Mouse (Mus musculus) hindbrain, embryonic 12.5 days (tissue): ENCODE measurements around the gene Fntb. TPM values are rescaled to one million over a fixed set of nuclear protein-coding genes. Genes with fewer than 3 reads are reported as not detected.

Source experiments
- ATAC-seq: fragments of 200-750 bp; cut with Nextera tagmentation; 2 replicates; pipeline ENCODE4 v1.8.0; 2017; ENCODE audit warnings: moderate TSS enrichment; ENCODE audit not compliant: low FRiP score
- H3K27ac ChIP-seq: fragments of 300-500 bp; sonication (generic); 2 replicates; pipeline ENCODE4 v1.5.1; 2016; ENCODE audit warnings: mild to moderate bottlenecking
- H3K27me3 ChIP-seq: fragments of 300-500 bp; sonication (generic); 2 replicates; pipeline ENCODE4 v1.6.1; 2016; ENCODE audit warnings: mild to moderate bottlenecking
- H3K36me3 ChIP-seq: fragments of 300-500 bp; sonication (generic); 2 replicates; pipeline ENCODE4 v1.6.1; 2016; ENCODE audit warnings: mild to moderate bottlenecking
- H3K4me1 ChIP-seq: fragments of 300-500 bp; sonication (generic); 2 replicates; pipeline ENCODE4 v1.6.1; 2016
- H3K4me2 ChIP-seq: fragments of 300-500 bp; sonication (generic); replicated peaks from 2 replicates; pipeline ENCODE4 v1.6.1; 2016; ENCODE audit warnings: mild to moderate bottlenecking
- H3K4me3 ChIP-seq: fragments of 300-500 bp; sonication (generic); 2 replicates; pipeline ENCODE4 v1.5.1; 2016; ENCODE audit warnings: mild to moderate bottlenecking
- H3K9ac ChIP-seq: fragments of 300-500 bp; sonication (generic); 2 replicates; pipeline ENCODE4 v1.6.1; 2016; ENCODE audit warnings: mild to moderate bottlenecking, moderate library complexity
- H3K9me3 ChIP-seq: fragments of 300-500 bp; sonication (generic); replicated peaks from 2 replicates; pipeline ENCODE4 v1.6.1; 2016; ENCODE audit warnings: mild to moderate bottlenecking
- WGBS: fragments of 180-500 bp; shearing (Covaris S2); methylation state at CpG from one replicate; pipeline ENCODE4 v1.1.7; 2016; 5-methylcytosine and 5-hydroxymethylcytosine counted together
- polyA plus RNA-seq: library from polyadenylated mRNA; unstranded; fragments of >200 nt; fragmentation: Nextera tagmentation; extraction: Ambion mirVana; gene quantifications from 2 replicates; pipeline ENCODE4 v1.2.1, GENCODE M21; 2016

Fntb gene
- polyA plus RNA-seq, 1 experiment from 2014 or later = 37.0 TPM

GRCm38 (mm10) chr12:76898141-76898540 is 132.8 kb downstream of the Fntb start:
- H3K27me3 ChIP-seq = no peaks in the 10 kb centered on the region
- H3K4me3 ChIP-seq = no peak overlapping the region
- H3K27ac ChIP-seq = no peak overlapping the region
- no peak for ATAC-seq
- peaks cover 14% of the 10 kb centered on the region; the same call in 1 of the 2 replicates for H3K36me3 ChIP-seq
- no peak overlapping the region for H3K4me2 ChIP-seq
- H3K4me1 ChIP-seq = peaks cover 4% of the 10 kb centered on the region; the same call in 1 of the 2 replicates
- no peaks in the 10 kb centered on the region for H3K9me3 ChIP-seq
- H3K9ac ChIP-seq = no peak overlapping the region

DNA sequence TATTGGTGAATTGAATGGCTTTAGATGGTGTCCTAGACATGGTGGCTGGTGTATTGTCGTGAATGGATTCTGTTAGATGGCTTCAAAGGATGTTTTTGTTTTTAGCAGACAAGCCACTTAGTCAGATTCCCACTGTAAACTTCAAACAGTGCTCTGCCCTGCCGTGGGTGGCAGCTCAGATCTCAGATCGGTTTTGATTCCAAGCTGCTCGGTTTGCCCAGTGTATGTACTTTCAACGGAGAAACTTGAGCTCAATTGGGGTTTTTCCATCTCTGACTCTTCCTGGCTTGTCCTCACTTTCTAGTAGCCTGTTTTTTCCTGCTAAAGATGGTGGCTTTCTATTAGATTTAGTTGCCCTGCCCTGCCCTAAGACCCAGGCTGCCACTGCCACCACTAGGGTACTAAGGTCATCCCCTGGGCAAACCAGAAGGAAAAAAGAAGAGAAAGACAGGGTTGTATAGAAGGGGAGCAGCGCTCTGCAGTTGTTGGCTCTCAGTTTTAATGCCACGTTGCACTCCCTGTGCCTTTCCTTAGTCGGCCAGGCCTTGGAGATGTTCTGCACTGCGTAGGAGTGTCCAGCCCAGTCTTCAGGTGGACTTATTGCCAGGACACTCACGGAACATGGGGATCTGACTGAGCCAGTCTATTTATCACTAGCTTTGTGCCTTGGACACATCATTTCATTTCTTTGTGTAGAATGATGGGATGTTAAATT is 134.0 kb downstream of the Fntb start:
- Histone ChIP-seq H3K27ac (no peak overlapping the region), H3K4me1 (peaks cover 4% of the 10 kb centered on the region; the same call in 1 of the 2 replicates), H3K36me3 (peaks cover 14% of the 10 kb centered on the region; the same call in 1 of the 2 replicates), H3K9me3 (no peaks in the 10 kb centered on the region), H3K4me2 (no peak overlapping the region), H3K27me3 (no peaks in the 10 kb centered on the region), H3K9ac (no peak overlapping the region), H3K4me3 (no peak overlapping the region)
- WGBS = 90% methylated on average over 10 of the region's 10 CpGs
- no peak for ATAC-seq

DNA sequence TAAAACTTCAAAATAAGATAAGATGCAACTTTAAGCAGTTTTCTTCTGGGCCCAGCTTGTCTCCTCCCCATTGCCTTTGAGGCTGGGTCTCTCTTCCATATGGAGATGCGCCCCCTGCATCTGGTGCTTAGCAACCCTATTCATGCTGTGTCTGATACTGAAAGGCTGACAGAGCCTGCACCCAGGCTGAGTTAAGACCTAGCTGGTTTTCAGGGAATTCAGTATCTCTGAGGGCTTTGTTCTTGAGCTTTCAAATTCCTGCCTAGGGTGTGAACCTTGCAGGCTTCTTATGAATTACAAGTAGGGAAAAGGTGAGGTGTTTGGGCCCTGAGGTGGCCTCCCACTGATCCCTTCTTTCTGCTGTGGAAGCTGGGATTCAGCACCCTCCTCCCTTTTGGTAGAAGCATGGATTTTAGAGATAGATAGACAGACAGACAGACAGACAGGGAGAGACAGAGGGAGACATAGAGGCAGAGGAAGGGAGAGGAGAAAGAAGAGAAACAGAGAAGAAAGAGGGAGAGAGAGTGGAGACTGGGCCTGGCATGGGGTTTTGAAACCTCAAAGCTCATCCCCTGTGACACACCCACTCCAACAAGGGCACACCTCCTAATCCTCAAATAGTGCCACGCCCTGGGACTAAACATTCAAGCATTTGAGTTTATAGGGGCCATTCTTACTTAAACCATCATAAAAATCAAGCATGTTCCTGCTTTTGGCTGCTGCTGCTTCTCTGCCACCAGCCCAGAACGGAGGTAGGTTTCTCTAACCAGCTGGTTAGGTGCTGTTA is 136.3 kb downstream of the Fntb start:
- no peak for ATAC-seq
- no peak overlapping the region for H3K4me3 ChIP-seq
- H3K9me3 ChIP-seq = no peaks in the 10 kb centered on the region
- H3K9ac ChIP-seq = no peak overlapping the region
- no peaks in the 10 kb centered on the region for H3K27me3 ChIP-seq
- H3K36me3 ChIP-seq = peaks cover 15% of the 10 kb centered on the region
- no peak overlapping the region for H3K4me2 ChIP-seq
- no peak overlapping the region for H3K27ac ChIP-seq
- H3K4me1 ChIP-seq = no peaks in the 10 kb centered on the region
- 67% methylated on average over 3 of the region's 3 CpGs for WGBS

DNA sequence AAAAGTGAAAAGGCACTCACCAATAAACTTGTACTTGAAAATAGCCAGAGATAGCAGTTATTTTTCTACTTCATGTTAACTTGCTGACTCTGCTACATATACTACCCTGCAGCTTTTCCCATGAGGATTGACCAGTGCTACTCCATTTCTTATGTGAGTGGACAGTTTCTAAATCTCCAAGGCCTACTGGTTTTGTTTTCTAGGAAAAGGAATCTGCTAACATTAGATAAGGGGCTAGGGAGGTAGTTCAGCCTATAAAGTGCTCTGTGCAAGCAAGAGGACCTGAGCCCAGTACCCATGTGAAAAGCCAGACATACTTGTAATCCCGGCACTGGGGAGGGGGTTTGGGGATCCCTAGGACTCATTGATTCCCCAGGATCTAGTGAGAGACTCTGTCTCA is 140.9 kb downstream of the Fntb start:
- Histone ChIP-seq H3K4me3 (no peak overlapping the region), H3K4me2 (no peak overlapping the region)
- 77% methylated on average over 1 of the region's 1 CpGs for WGBS

GRCm38 (mm10) chr12:76909218-76909617 is 143.8 kb downstream of the Fntb start:
- Histone ChIP-seq H3K4me2 (no peak overlapping the region), H3K4me3 (no peak overlapping the region), H3K9ac (no peak overlapping the region), H3K27me3 (no peaks in the 10 kb centered on the region), H3K4me1 (peaks cover 11% of the 10 kb centered on the region), H3K36me3 (peaks cover 25% of the 10 kb centered on the region), H3K9me3 (no peaks in the 10 kb centered on the region), H3K27ac (no peak overlapping the region)
- 89% methylated on average over 5 of the region's 5 CpGs for WGBS
- ATAC-seq = no peak

More for the DNA sequence above, 140.9 kb downstream of the Fntb start:
- no peak for ATAC-seq
- no peak overlapping the region for H3K27ac ChIP-seq
- peaks cover 27% of the 10 kb centered on the region for H3K36me3 ChIP-seq
- H3K9ac ChIP-seq = no peak overlapping the region
- peaks cover 8% of the 10 kb centered on the region for H3K4me1 ChIP-seq
- no peaks in the 10 kb centered on the region for H3K9me3 ChIP-seq
- no peaks in the 10 kb centered on the region for H3K27me3 ChIP-seq

DNA sequence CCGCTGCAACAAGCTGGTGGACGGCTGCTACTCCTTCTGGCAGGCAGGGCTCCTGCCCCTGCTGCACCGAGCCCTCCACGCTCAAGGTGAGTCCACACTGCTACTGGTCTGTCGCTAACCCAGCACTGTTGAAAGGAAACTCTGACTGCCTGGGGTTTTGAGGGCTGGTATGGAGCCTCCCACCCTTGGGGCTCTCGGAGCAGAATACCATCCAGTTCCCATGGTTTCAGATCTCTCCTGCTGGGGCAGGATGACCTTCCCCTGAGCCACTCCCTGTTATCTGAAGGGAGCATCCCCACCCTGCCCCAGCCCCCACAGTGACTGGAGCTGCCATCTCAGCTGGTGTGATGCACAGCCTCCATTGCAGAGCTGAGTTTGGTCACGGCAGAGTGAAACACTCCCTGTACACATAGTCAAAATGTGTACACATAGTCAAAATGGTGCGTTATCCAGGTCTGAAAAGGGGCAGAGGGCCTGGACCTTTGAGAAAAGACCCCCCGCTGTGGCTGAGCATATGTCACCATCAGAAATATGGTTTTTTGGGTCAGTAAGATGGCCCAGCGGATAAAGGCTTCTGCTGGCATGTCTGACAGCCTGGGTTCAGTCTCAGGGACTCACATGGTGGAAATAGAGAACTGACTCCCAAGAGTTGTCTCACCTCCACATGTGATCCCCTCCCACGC is 145.0 kb downstream of the Fntb start:
- Histone ChIP-seq H3K9me3 (no peaks in the 10 kb centered on the region), H3K4me1 (peaks cover 11% of the 10 kb centered on the region), H3K27me3 (no peaks in the 10 kb centered on the region), H3K36me3 (peaks cover 30% of the 10 kb centered on the region), H3K4me2 (no peak overlapping the region), H3K9ac (no peak overlapping the region), H3K27ac (no peak overlapping the region), H3K4me3 (no peak overlapping the region)
- peak; percentile 22; the same call in 1 of the 2 replicates for ATAC-seq
- WGBS = 67% methylated on average over 11 of the region's 11 CpGs

GRCm38 (mm10) chr12:76911171-76911726 is 145.9 kb downstream of the Fntb start:
- Histone ChIP-seq H3K27ac (no peak overlapping the region), H3K4me1 (peaks cover 11% of the 10 kb centered on the region), H3K9me3 (no peaks in the 10 kb centered on the region), H3K4me2 (no peak overlapping the region), H3K27me3 (no peaks in the 10 kb centered on the region), H3K36me3 (peaks cover 34% of the 10 kb centered on the region), H3K9ac (no peak overlapping the region), H3K4me3 (no peak overlapping the region)
- WGBS = 64% methylated on average over 16 of the region's 16 CpGs
- ATAC-seq = no peak

DNA sequence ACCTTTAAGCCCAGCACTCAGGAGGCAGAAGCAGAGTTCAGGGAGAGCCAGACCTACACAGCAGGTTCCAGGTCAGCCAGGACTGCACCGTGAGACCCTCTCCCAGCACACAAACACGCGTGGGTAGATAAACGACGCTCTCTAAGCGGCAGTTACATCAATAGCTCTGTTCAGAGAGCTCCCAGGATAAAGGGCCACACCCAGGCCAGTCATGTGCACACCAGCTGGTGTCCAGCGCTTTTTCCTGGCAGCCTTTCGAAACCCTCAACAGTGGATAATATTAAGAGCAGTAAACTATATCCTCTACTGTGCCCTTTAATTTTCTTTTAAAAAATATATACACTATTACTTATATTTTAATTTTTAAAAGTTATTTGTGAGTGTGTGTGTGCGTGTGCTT is 146.8 kb downstream of the Fntb start:
- no peaks in the 10 kb centered on the region for H3K9me3 ChIP-seq
- 71% methylated on average over 9 of the region's 9 CpGs for WGBS
- H3K36me3 ChIP-seq = peaks cover 32% of the 10 kb centered on the region
- H3K4me1 ChIP-seq = peaks cover 11% of the 10 kb centered on the region
- no peak overlapping the region for H3K9ac ChIP-seq
- no peak overlapping the region for H3K4me3 ChIP-seq
- no peak overlapping the region for H3K4me2 ChIP-seq
- H3K27me3 ChIP-seq = no peaks in the 10 kb centered on the region
- no peak for ATAC-seq
- H3K27ac ChIP-seq = no peak overlapping the region

- no peak overlapping the region for H3K4me2 ChIP-seq
- H3K9ac ChIP-seq = no peak overlapping the region
- H3K9me3 ChIP-seq = no peaks in the 10 kb centered on the region
- WGBS = 93% methylated on average over 11 of the region's 11 CpGs
- H3K4me3 ChIP-seq = no peak overlapping the region
- no peak for ATAC-seq
- no peak overlapping the region for H3K27ac ChIP-seq
- peaks cover 30% of the 10 kb centered on the region for H3K36me3 ChIP-seq
- H3K27me3 ChIP-seq = no peaks in the 10 kb centered on the region
- peaks cover 4% of the 10 kb centered on the region; the same call in 1 of the 2 replicates for H3K4me1 ChIP-seq
Measured at GRCm38 (mm10) chr12:76916163-76916562, 150.8 kb downstream of the Fntb start.

DNA sequence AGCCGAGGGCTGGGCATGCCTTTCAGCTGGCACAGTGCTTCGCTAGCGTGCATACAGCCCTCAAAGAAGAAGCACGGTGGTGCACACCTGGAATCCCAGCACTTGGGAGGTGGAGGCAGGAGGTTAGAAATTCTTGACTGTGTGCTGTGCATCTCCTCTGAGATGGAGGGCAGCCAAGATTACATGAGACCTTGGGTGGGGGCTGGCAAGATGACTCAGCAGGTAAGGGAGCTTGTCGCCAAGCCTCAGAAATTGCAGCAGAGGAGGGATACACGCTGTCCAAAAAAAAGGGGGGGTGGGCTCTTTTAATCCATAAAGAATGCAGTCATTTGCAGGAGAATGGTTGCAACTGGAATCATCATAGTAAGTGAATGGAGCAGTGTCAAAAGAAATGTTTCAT is 152.7 kb downstream of the Fntb start:
- ATAC-seq = no peak
- WGBS = 85% methylated on average over 6 of the region's 6 CpGs
- H3K27me3 ChIP-seq = no peaks in the 10 kb centered on the region

GRCm38 (mm10) chr12:76918855-76919254 is 153.5 kb downstream of the Fntb start:
- no peak for ATAC-seq
- Histone ChIP-seq H3K4me2 (no peak overlapping the region), H3K27me3 (no peaks in the 10 kb centered on the region), H3K27ac (no peak overlapping the region), H3K9me3 (no peaks in the 10 kb centered on the region), H3K4me3 (no peak overlapping the region), H3K36me3 (peaks cover 35% of the 10 kb centered on the region), H3K9ac (no peak overlapping the region), H3K4me1 (no peaks in the 10 kb centered on the region)
- WGBS = 63% methylated on average over 3 of the region's 3 CpGs

More for the DNA sequence above, 152.7 kb downstream of the Fntb start:
- Histone ChIP-seq H3K4me2 (no peak overlapping the region), H3K9ac (no peak overlapping the region), H3K4me1 (no peaks in the 10 kb centered on the region), H3K36me3 (peaks cover 35% of the 10 kb centered on the region), H3K27ac (no peak overlapping the region), H3K9me3 (no peaks in the 10 kb centered on the region), H3K4me3 (no peak overlapping the region)

GRCm38 (mm10) chr12:76920398-76920797 is 155.0 kb downstream of the Fntb start:
- no peaks in the 10 kb centered on the region for H3K9me3 ChIP-seq
- no peaks in the 10 kb centered on the region for H3K4me1 ChIP-seq
- 81% methylated on average over 6 of the region's 6 CpGs for WGBS

More at GRCm38 (mm10) chr12:76920398-76920797, 155.0 kb downstream of the Fntb start:
- no peak overlapping the region for H3K4me3 ChIP-seq
- peaks cover 30% of the 10 kb centered on the region for H3K36me3 ChIP-seq
- H3K4me2 ChIP-seq = no peak overlapping the region
- H3K27ac ChIP-seq = no peak overlapping the region
- no peak overlapping the region for H3K9ac ChIP-seq
- ATAC-seq = no peak
- no peaks in the 10 kb centered on the region for H3K27me3 ChIP-seq
